Mouse (Mus musculus) WW6 (cell line): Measurements from ENCODE around the gene Wdr24.

Experiments used
- DNase-seq: peaks from one replicate; pipeline ENCODE4 v3.0.0-alpha.2; 2013; ENCODE audit warnings: low read depth, low spot score

Gene Wdr24

GRCm38 (mm10) chr17:25831451-25832281 is 8.2 kb downstream of the Wdr24 start:
- DNase-seq, result no peak

- peak; percentile 96 for DNase-seq
Measured at GRCm38 (mm10) chr17:25832436-25833290, 9.2 kb downstream of the Wdr24 start.

GRCm38 (mm10) chr17:25833291-25833663 is 9.8 kb downstream of the Wdr24 start, which contains the start of gene Stub1:
Gene Stub1 (minus strand): TSS chr17:25833404.
- no peak for DNase-seq

GRCm38 (mm10) chr17:25833961-25834594 is 10.7 kb downstream of the Wdr24 start:
- DNase-seq, result no peak

- DNase-seq, result no peak
Measured at GRCm38 (mm10) chr17:25834595-25835222, 11.3 kb downstream of the Wdr24 start.

GRCm38 (mm10) chr17:25835301-25835700 is 11.9 kb downstream of the Wdr24 start:
- DNase-seq, result no peak

- DNase-seq, result no peak
Measured at GRCm38 (mm10) chr17:25835816-25836215, 12.4 kb downstream of the Wdr24 start.

- no peak for DNase-seq
Measured at GRCm38 (mm10) chr17:25836397-25837075, 13.1 kb downstream of the Wdr24 start.

- no peak for DNase-seq
Measured at GRCm38 (mm10) chr17:25837076-25837410, 13.6 kb downstream of the Wdr24 start, which contains the start of gene Rhbdl1. Gene Rhbdl1 (minus strand): TSS chr17:25837295.

GRCm38 (mm10) chr17:25837533-25837932 is 14.1 kb downstream of the Wdr24 start:
- DNase-seq, result no peak

GRCm38 (mm10) chr17:25838904-25839303 is 15.5 kb downstream of the Wdr24 start:
- DNase-seq, result no peak

GRCm38 (mm10) chr17:25839455-25840235 is 16.2 kb downstream of the Wdr24 start:
- no peak for DNase-seq

GRCm38 (mm10) chr17:25840519-25840918 is 17.1 kb downstream of the Wdr24 start:
- no peak for DNase-seq

- DNase-seq, result no peak
Measured at GRCm38 (mm10) chr17:25841117-25841880, 17.9 kb downstream of the Wdr24 start, which contains the start of gene Gm20683. Gene Gm20683 (minus strand): TSS chr17:25841763.

GRCm38 (mm10) chr17:25842509-25842908 is 19.1 kb downstream of the Wdr24 start:
- no peak for DNase-seq

- no peak for DNase-seq
Measured at GRCm38 (mm10) chr17:25843122-25843521, 19.7 kb downstream of the Wdr24 start.

- no peak for DNase-seq
Measured at GRCm38 (mm10) chr17:25843636-25844395, 20.4 kb downstream of the Wdr24 start.

- peak; percentile 67 for DNase-seq
Measured at GRCm38 (mm10) chr17:25844396-25844901, 21.0 kb downstream of the Wdr24 start, which contains the start of gene Rhot2. Gene Rhot2 (minus strand): TSS chr17:25844851.
